Mouse (Mus musculus): ENCODE data around the gene Ckap2. TPM values are rescaled to one million over a fixed set of nuclear protein-coding genes. Genes with fewer than 3 reads are reported as not detected.
A peak's percentile ranks its signal among the peaks of the same experiment; 100 is the strongest.

Gene Ckap2
- polyA plus RNA-seq, 2 experiments, result 21.6 to 21.7 TPM

- ATAC-seq (ENCODE audit: insufficient read depth) (no peak), DNase-seq (ENCODE audit: low read depth in 3 of 3, low spot score in 3 of 3) (no peak)
- WGBS (ENCODE audit: insufficient replicate concordance), result 79% methylated on average over 11 of the region's 11 CpGs
- Histone ChIP-seq H3K4me2 (ENCODE audit: low read depth) (no peak overlapping the region), H3K27me3 (ENCODE audit: control insufficient read depth, insufficient read depth, low read length) (no peaks in the 10 kb centered on the region), H3K27ac (no peak overlapping the region), H3K9me3 (ENCODE audit: control insufficient read depth, low read length) (no peaks in the 10 kb centered on the region), H3K9ac (replicated peaks) (no peak overlapping the region), H3K4me1 (replicated peaks; ENCODE audit: control insufficient read depth in 2 of 2, insufficient read depth in 2 of 2, low read length in 1 of 2) (no peaks in the 10 kb centered on the region), H3K4me3 (ENCODE audit: insufficient read depth in 1 of 2, low read depth in 2 of 2, low read length in 2 of 2) (no peak overlapping the region), H3K36me3 (replicated peaks; ENCODE audit: control insufficient read depth, insufficient read depth, low read depth) (no peaks in the 10 kb centered on the region)
- TF ChIP-seq EP300 (IDR thresholded peaks at IDR 0.05; ENCODE audit: low read depth), result no peak
- TF ChIP-seq CTCF (IDR thresholded peaks at IDR 0.05; ENCODE audit: low read depth), result no peak
Measured at GRCm38 (mm10) chr8:22149643-22150344, 35.8 kb downstream of the Ckap2 start.

DNA sequence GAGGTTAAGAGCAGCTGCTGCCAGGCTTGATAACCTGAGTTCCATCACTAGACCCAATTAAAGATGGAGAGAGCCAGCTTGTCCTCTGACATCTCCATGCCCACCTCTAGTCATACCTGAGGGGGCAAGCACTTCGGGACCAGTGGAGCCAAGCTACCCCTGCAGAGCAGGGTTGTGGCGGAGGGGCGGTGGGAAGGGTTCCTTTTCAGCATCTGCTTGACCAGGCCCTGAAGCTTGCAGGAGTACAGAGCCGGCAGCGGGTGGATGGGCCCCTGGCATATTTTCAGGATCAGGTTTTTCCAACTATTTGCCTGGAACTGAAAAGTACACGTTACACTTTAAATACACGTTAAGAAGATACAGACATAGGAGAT, 37.3 kb downstream of the Ckap2 start:
- Histone ChIP-seq H3K27me3 (ENCODE audit: control insufficient read depth, insufficient read depth, low read length) (no peaks in the 10 kb centered on the region), H3K9ac (replicated peaks) (no peak overlapping the region), H3K4me1 (replicated peaks; ENCODE audit: control insufficient read depth in 2 of 2, insufficient read depth in 2 of 2, low read length in 1 of 2) (peaks cover 0 to 10% of the 10 kb centered on the region in 2 experiments), H3K4me2 (ENCODE audit: low read depth) (no peak overlapping the region), H3K9me3 (ENCODE audit: control insufficient read depth, low read length) (no peaks in the 10 kb centered on the region), H3K36me3 (replicated peaks; ENCODE audit: control insufficient read depth, insufficient read depth, low read depth) (no peaks in the 10 kb centered on the region), H3K27ac (no peak overlapping the region), H3K4me3 (ENCODE audit: insufficient read depth in 1 of 2, low read depth in 2 of 2, low read length in 2 of 2) (no peak overlapping the region)
- DNase-seq (ENCODE audit: low read depth in 3 of 3, low spot score in 3 of 3), result no peak
- no peak for ATAC-seq (ENCODE audit: insufficient read depth)
- no peak for TF ChIP-seq CTCF (IDR thresholded peaks at IDR 0.05; ENCODE audit: low read depth)
- TF ChIP-seq EP300 (IDR thresholded peaks at IDR 0.05; ENCODE audit: low read depth), result no peak
- 82% methylated on average over 7 of the region's 7 CpGs for WGBS (ENCODE audit: insufficient replicate concordance)

- Histone ChIP-seq H3K9ac (replicated peaks) (no peak overlapping the region), H3K27ac (no peak overlapping the region), H3K27me3 (ENCODE audit: control insufficient read depth, insufficient read depth, low read length) (no peaks in the 10 kb centered on the region), H3K4me1 (replicated peaks; ENCODE audit: control insufficient read depth in 2 of 2, insufficient read depth in 2 of 2, low read length in 1 of 2) (peaks cover 0 to 10% of the 10 kb centered on the region in 2 experiments), H3K4me2 (ENCODE audit: low read depth) (no peak overlapping the region), H3K9me3 (ENCODE audit: control insufficient read depth, low read length) (no peaks in the 10 kb centered on the region), H3K36me3 (replicated peaks; ENCODE audit: control insufficient read depth, insufficient read depth, low read depth) (no peaks in the 10 kb centered on the region), H3K4me3 (ENCODE audit: insufficient read depth in 1 of 2, low read depth in 2 of 2, low read length in 2 of 2) (no peak overlapping the region)
- whole genome bisulfite sequencing (ENCODE audit: insufficient replicate concordance), result 68% methylated on average over 9 of the region's 9 CpGs
- no peak for TF ChIP-seq CTCF (IDR thresholded peaks at IDR 0.05; ENCODE audit: low read depth)
- TF ChIP-seq EP300 (IDR thresholded peaks at IDR 0.05; ENCODE audit: low read depth), result no peak
- DNase-seq (ENCODE audit: low read depth in 3 of 3, low spot score in 3 of 3), result no peak
- no peak for ATAC-seq (ENCODE audit: insufficient read depth)
Measured at GRCm38 (mm10) chr8:22147706-22148366, 37.8 kb downstream of the Ckap2 start.

DNA sequence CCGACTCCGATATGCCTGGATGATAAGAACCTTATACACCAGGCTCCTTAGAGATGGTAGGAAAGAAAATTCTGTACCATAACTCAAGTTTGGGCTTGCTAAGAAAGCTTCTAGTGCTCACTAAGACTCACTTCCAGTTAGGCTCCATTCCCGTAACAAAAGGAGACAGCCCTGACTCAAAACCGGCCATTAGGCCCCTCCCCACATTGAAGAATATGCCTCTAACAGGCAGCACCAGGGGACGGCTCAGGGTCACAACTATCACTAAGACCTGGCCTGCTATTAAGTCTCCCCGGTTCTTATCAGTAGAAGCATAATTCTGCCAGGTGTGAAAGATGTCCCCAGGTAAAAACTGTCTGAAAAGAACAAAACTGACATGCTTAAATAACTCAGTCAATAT, 39.8 kb downstream of the Ckap2 start:
- Histone ChIP-seq H3K9ac (replicated peaks) (no peak overlapping the region), H3K27me3 (ENCODE audit: control insufficient read depth, insufficient read depth, low read length) (no peaks in the 10 kb centered on the region), H3K4me1 (replicated peaks; ENCODE audit: control insufficient read depth in 2 of 2, insufficient read depth in 2 of 2, low read length in 1 of 2) (peaks cover 0 to 10% of the 10 kb centered on the region in 2 experiments), H3K9me3 (ENCODE audit: control insufficient read depth, low read length) (no peaks in the 10 kb centered on the region), H3K27ac (no peak overlapping the region), H3K4me3 (ENCODE audit: insufficient read depth in 1 of 2, low read depth in 2 of 2, low read length in 2 of 2) (no peak overlapping the region), H3K36me3 (replicated peaks; ENCODE audit: control insufficient read depth, insufficient read depth, low read depth) (no peaks in the 10 kb centered on the region), H3K4me2 (ENCODE audit: low read depth) (no peak overlapping the region)
- no peak for DNase-seq (ENCODE audit: low read depth in 3 of 3, low spot score in 3 of 3)
- TF ChIP-seq CTCF (IDR thresholded peaks at IDR 0.05; ENCODE audit: low read depth), result no peak
- TF ChIP-seq EP300 (IDR thresholded peaks at IDR 0.05; ENCODE audit: low read depth), result no peak
- 68% methylated on average over 6 of the region's 6 CpGs for WGBS (ENCODE audit: insufficient replicate concordance)
- ATAC-seq (ENCODE audit: insufficient read depth), result no peak

GRCm38 (mm10) chr8:22143764-22144491, 41.7 kb downstream of the Ckap2 start:
- Histone ChIP-seq H3K27me3 (ENCODE audit: control insufficient read depth, insufficient read depth, low read length) (no peaks in the 10 kb centered on the region), H3K27ac (peak overlapping the region; percentile 6; the same call in 1 of the 2 replicates)
- ATAC-seq (ENCODE audit: insufficient read depth), result peak; percentile 81

More at GRCm38 (mm10) chr8:22143764-22144491, 41.7 kb downstream of the Ckap2 start:
- 17% methylated on average over 1 of the region's 1 CpGs for WGBS (ENCODE audit: insufficient replicate concordance)
- Histone ChIP-seq H3K9me3 (ENCODE audit: control insufficient read depth, low read length) (no peaks in the 10 kb centered on the region), H3K36me3 (replicated peaks; ENCODE audit: control insufficient read depth, insufficient read depth, low read depth) (no peaks in the 10 kb centered on the region), H3K4me2 (ENCODE audit: low read depth) (no peak overlapping the region), H3K4me1 (replicated peaks; ENCODE audit: control insufficient read depth in 2 of 2, insufficient read depth in 2 of 2, low read length in 1 of 2) (peaks cover 0 to 10% of the 10 kb centered on the region in 2 experiments), H3K4me3 (ENCODE audit: insufficient read depth in 1 of 2, low read depth in 2 of 2, low read length in 2 of 2) (no peak overlapping the region), H3K9ac (replicated peaks) (no peak overlapping the region)
- DNase-seq (ENCODE audit: low read depth in 3 of 3, low spot score in 3 of 3), result peak in 1 of 3 experiments; percentile 19
- peak; percentile 33; the same call in 1 of the 2 replicates for TF ChIP-seq EP300 (IDR thresholded peaks at IDR 0.05; ENCODE audit: low read depth)
- no peak for TF ChIP-seq CTCF (IDR thresholded peaks at IDR 0.05; ENCODE audit: low read depth)
